Mouse (Mus musculus): ENCODE results near the gene Emilin2.

GRCm38 (mm10) chr17:71337546-71337945 is 25.8 kb upstream of the Emilin2 start:
- TF ChIP-seq CTCF (IDR thresholded peaks at IDR 0.05; ENCODE audit: low read depth) (no peak), EP300 (IDR thresholded peaks at IDR 0.05; ENCODE audit: low read depth) (no peak)

All from liver, postnatal 0 days (tissue).